Mouse (Mus musculus) midbrain, embryonic 14.5 days (tissue): ENCODE data around the gene Bend3. TPM values are rescaled to one million over a fixed set of nuclear protein-coding genes. Genes with fewer than 3 reads are reported as not detected.

ENCODE experiments used
- ATAC-seq: fragments of 200-750 bp; cut with Nextera tagmentation; 2 replicates; pipeline ENCODE4 v1.8.0; 2017; ENCODE audit warnings: moderate number of reproducible peaks, moderate library complexity; ENCODE audit not compliant: low FRiP score, low TSS enrichment
- DNase-seq: peaks from one replicate; pipeline ENCODE4 v3.0.0-alpha.2; 2015
- H3K27ac ChIP-seq: fragments of 300-500 bp; sonication (generic); replicated peaks from 2 replicates; pipeline ENCODE4 v1.5.1; 2014; ENCODE audit warnings: mild to moderate bottlenecking, low read depth, low read length, moderate library complexity
- H3K27me3 ChIP-seq: fragments of 300-500 bp; sonication (generic); 2 replicates; pipeline ENCODE4 v1.6.1; 2014; ENCODE audit warnings: low read length, control low read depth, mixed read lengths; ENCODE audit not compliant: control insufficient read depth, insufficient read depth
- H3K36me3 ChIP-seq: fragments of 300-500 bp; sonication (generic); 2 replicates; pipeline ENCODE4 v1.6.1; 2014; ENCODE audit warnings: low read length, control low read depth; ENCODE audit not compliant: control insufficient read depth, insufficient read depth
- H3K4me1 ChIP-seq: fragments of 300-500 bp; sonication (generic); 2 replicates; pipeline ENCODE4 v1.6.1; 2014; ENCODE audit warnings: mild to moderate bottlenecking, antibody characterized with exemption, low read length, control low read depth; ENCODE audit not compliant: control insufficient read depth, insufficient read depth
- H3K4me2 ChIP-seq: fragments of 300-500 bp; sonication (generic); 2 replicates; pipeline ENCODE4 v1.6.1; 2014; ENCODE audit warnings: mild to moderate bottlenecking, low read length, moderate library complexity
- H3K4me3 ChIP-seq: fragments of 300-500 bp; sonication (generic); replicated peaks from 2 replicates; pipeline ENCODE4 v1.5.1; 2014; ENCODE audit warnings: low read depth, low read length
- H3K9ac ChIP-seq: fragments of 300-500 bp; sonication (generic); replicated peaks from 2 replicates; pipeline ENCODE4 v1.6.1; 2014; ENCODE audit warnings: mild to moderate bottlenecking, low read length, moderate library complexity
- H3K9me3 ChIP-seq: fragments of 300-500 bp; sonication (generic); 2 replicates; pipeline ENCODE4 v1.6.1; 2016; ENCODE audit warnings: low read length, control low read depth, mixed read lengths; ENCODE audit not compliant: control insufficient read depth
- WGBS: fragments of 180-500 bp; shearing (Covaris S2); extraction: QIAGEN DNeasy Blood & Tissue Kit; methylation state at CpG from one replicate; pipeline ENCODE4 v1.1.7; 2014; 5-methylcytosine and 5-hydroxymethylcytosine counted together
- polyA plus RNA-seq: library from polyadenylated mRNA; unstranded; fragments of >200 nt; fragmentation: Nextera tagmentation; extraction: Ambion mirVana; gene quantifications from 2 replicates; pipeline ENCODE4 v1.2.1, GENCODE M21; 2014

Bend3 gene
- polyA plus RNA-seq, 1 experiment from 2014 or later: 6.1 TPM

GRCm38 (mm10) chr10:43550923-43551322, 72.3 kb downstream of the Bend3 start:
- Histone ChIP-seq H3K36me3 (no peaks in the 10 kb centered on the region), H3K9ac (no peak overlapping the region), H3K9me3 (no peaks in the 10 kb centered on the region), H3K4me1 (no peaks in the 10 kb centered on the region), H3K27ac (no peak overlapping the region; the same call in none of the 2 replicates), H3K4me2 (no peak overlapping the region), H3K4me3 (no peak overlapping the region), H3K27me3 (no peaks in the 10 kb centered on the region)
- no peak for ATAC-seq
- WGBS: 39% methylated on average over 3 of the region's 3 CpGs
- no peak for DNase-seq

GRCm38 (mm10) chr10:43551388-43551787, 72.8 kb downstream of the Bend3 start:
- peak; percentile 32 for DNase-seq
- Histone ChIP-seq H3K4me1 (no peaks in the 10 kb centered on the region), H3K9ac (no peak overlapping the region), H3K9me3 (no peaks in the 10 kb centered on the region), H3K4me2 (no peak overlapping the region), H3K27me3 (no peaks in the 10 kb centered on the region), H3K27ac (no peak overlapping the region; the same call in 1 of the 2 replicates), H3K36me3 (no peaks in the 10 kb centered on the region), H3K4me3 (no peak overlapping the region)
- no peak for ATAC-seq
- 35% methylated on average over 3 of the region's 3 CpGs for WGBS

GRCm38 (mm10) chr10:43557630-43558165, 79.1 kb downstream of the Bend3 start:
- DNase-seq: no peak

GRCm38 (mm10) chr10:43559313-43559712, 80.7 kb downstream of the Bend3 start:
- Histone ChIP-seq H3K27me3 (no peaks in the 10 kb centered on the region), H3K27ac (no peak overlapping the region)
- 85% methylated on average over 11 of the region's 11 CpGs for WGBS

More at GRCm38 (mm10) chr10:43557630-43558165, 79.1 kb downstream of the Bend3 start:
- H3K9me3 ChIP-seq: no peaks in the 10 kb centered on the region
- H3K36me3 ChIP-seq: no peaks in the 10 kb centered on the region
- no peak overlapping the region for H3K9ac ChIP-seq
- no peak overlapping the region for H3K4me3 ChIP-seq
- no peaks in the 10 kb centered on the region for H3K27me3 ChIP-seq
- no peak for ATAC-seq
- WGBS: 95% methylated on average over 5 of the region's 5 CpGs
- no peak overlapping the region for H3K4me2 ChIP-seq
- H3K27ac ChIP-seq: no peak overlapping the region
- no peaks in the 10 kb centered on the region for H3K4me1 ChIP-seq

GRCm38 (mm10) chr10:43560765-43561164, 82.1 kb downstream of the Bend3 start:
- no peak overlapping the region for H3K4me3 ChIP-seq
- 35% methylated on average over 2 of the region's 2 CpGs for WGBS
- no peak overlapping the region for H3K27ac ChIP-seq
- no peak overlapping the region for H3K4me2 ChIP-seq
- no peaks in the 10 kb centered on the region for H3K9me3 ChIP-seq
- no peaks in the 10 kb centered on the region for H3K27me3 ChIP-seq
- ATAC-seq: no peak
- no peaks in the 10 kb centered on the region for H3K4me1 ChIP-seq
- H3K9ac ChIP-seq: no peak overlapping the region
- DNase-seq: no peak
- no peaks in the 10 kb centered on the region for H3K36me3 ChIP-seq

More at GRCm38 (mm10) chr10:43559313-43559712, 80.7 kb downstream of the Bend3 start:
- DNase-seq (no peak), ATAC-seq (no peak)
- Histone ChIP-seq H3K9ac (no peak overlapping the region), H3K4me1 (no peaks in the 10 kb centered on the region), H3K9me3 (no peaks in the 10 kb centered on the region), H3K4me3 (no peak overlapping the region), H3K36me3 (no peaks in the 10 kb centered on the region), H3K4me2 (no peak overlapping the region)

- DNase-seq (no peak), ATAC-seq (no peak)
- Histone ChIP-seq H3K9ac (no peak overlapping the region), H3K27me3 (no peaks in the 10 kb centered on the region), H3K27ac (no peak overlapping the region), H3K9me3 (no peaks in the 10 kb centered on the region), H3K36me3 (no peaks in the 10 kb centered on the region), H3K4me1 (no peaks in the 10 kb centered on the region), H3K4me3 (no peak overlapping the region), H3K4me2 (no peak overlapping the region)
- WGBS: 95% methylated on average over 2 of the region's 2 CpGs
Measured at GRCm38 (mm10) chr10:43561311-43561710, 82.7 kb downstream of the Bend3 start.

Other genes with a start within 250 kb of the Bend3 start
- 11.6 and 18.4 TPM in 2 replicates for gene Gm9803, start 45.3 kb downstream of the Bend3 start, polyA plus RNA-seq
- 67.8 and 69.6 TPM in 2 replicates for gene 1700021F05Rik, start 62.2 kb downstream of the Bend3 start, polyA plus RNA-seq
- gene Cd24a, start 99.5 kb downstream of the Bend3 start, polyA plus RNA-seq: 1,113 and 1,163 TPM in 2 replicates